Mouse (Mus musculus) testis, adult 2 months (tissue): ENCODE measurements around the gene Mturn. TPM values are rescaled to one million over a fixed set of nuclear protein-coding genes. Genes with fewer than 3 reads are reported as not detected.

Source experiments
- H3K27ac ChIP-seq: fragments of 200-500 bp; 2 replicates; pipeline ENCODE4 v1.5.1; 2012; ENCODE audit warnings: low read depth, low read length; ENCODE audit not compliant: control insufficient read depth, insufficient read depth
- H3K27me3 ChIP-seq: fragments of 200-500 bp; 2 replicates; pipeline ENCODE4 v1.6.1; 2012; ENCODE audit warnings: mild to moderate bottlenecking, low read length, moderate library complexity; ENCODE audit not compliant: control insufficient read depth, insufficient read depth
- H3K36me3 ChIP-seq: fragments of 200-500 bp; 2 replicates; pipeline ENCODE4 v1.6.1; 2012; ENCODE audit warnings: mild to moderate bottlenecking, low read length; ENCODE audit not compliant: control insufficient read depth, insufficient read depth
- H3K4me1 ChIP-seq: fragments of 200-500 bp; 2 replicates; pipeline ENCODE4 v1.6.1; 2012; ENCODE audit warnings: low read length; ENCODE audit not compliant: control insufficient read depth, insufficient read depth
- H3K4me3 ChIP-seq: fragments of 200-500 bp; 2 replicates; pipeline ENCODE4 v1.5.1; 2012; ENCODE audit warnings: low read depth, mild to moderate bottlenecking, low read length, moderate library complexity, mixed read lengths; ENCODE audit not compliant: control insufficient read depth
- CTCF ChIP-seq: fragments of 200-500 bp; IDR thresholded peaks from 2 replicates; pipeline ENCODE4 v1.5.1; 2012; ENCODE audit warnings: low read depth, mild to moderate bottlenecking, inconsistent platforms, low read length, moderate library complexity; ENCODE audit not compliant: control insufficient read depth, insufficient read depth, insufficient replicate concordance
- POLR2A ChIP-seq: fragments of 200-500 bp; IDR thresholded peaks from 2 replicates; pipeline ENCODE4 v1.6.1; 2012; ENCODE audit warnings: low read depth, mild to moderate bottlenecking, inconsistent platforms, low read length, moderate library complexity; ENCODE audit not compliant: control insufficient read depth
- polyA plus RNA-seq: library from polyadenylated mRNA; depleted of rRNA; stranded (reverse); fragments of >200 nt; gene quantifications from 2 replicates; pipeline ENCODE4 v1.2.3, GENCODE M21; 2012

Gene Mturn
- polyA plus RNA-seq, 1 experiment: 5.6 TPM

DNA sequence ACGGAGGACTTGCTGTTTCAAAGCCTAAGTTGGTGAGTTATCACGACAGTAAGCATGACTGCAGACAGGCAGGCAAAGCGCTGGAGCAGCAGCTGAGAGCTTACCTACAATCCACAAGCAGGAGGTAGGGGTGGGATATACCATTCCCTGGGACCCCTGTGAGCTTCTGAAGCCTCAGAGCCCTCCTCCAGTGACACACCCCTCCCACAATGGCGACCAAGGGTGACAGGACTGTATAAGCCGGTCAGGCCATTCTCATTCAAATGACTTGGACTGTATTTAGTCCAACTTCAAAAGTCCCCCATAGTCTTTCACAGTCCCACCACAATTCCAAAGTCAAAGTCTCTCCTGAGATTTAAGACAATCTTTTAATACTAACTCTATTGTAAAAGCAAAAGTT is 8.5 kb upstream of the Mturn start:
- Histone ChIP-seq H3K36me3 (no peaks in the 10 kb centered on the region), H3K27ac (no peak overlapping the region), H3K4me1 (no peaks in the 10 kb centered on the region), H3K4me3 (no peak overlapping the region), H3K27me3 (no peaks in the 10 kb centered on the region)
- TF ChIP-seq CTCF (no peak), POLR2A (no peak)

- Histone ChIP-seq H3K27me3 (no peaks in the 10 kb centered on the region), H3K27ac (no peak overlapping the region), H3K4me3 (no peak overlapping the region), H3K4me1 (peaks cover 18% of the 10 kb centered on the region), H3K36me3 (no peaks in the 10 kb centered on the region)
- TF ChIP-seq CTCF (no peak), POLR2A (no peak)
Observed at GRCm38 (mm10) chr6:54679686-54680085, 1.7 kb upstream of the Mturn start.

- Histone ChIP-seq H3K27ac (peak overlapping the region; percentile 60; the same call in 1 of the 2 replicates), H3K4me1 (peaks cover 18% of the 10 kb centered on the region), H3K27me3 (no peaks in the 10 kb centered on the region), H3K4me3 (peak overlapping the region; percentile 98), H3K36me3 (no peaks in the 10 kb centered on the region)
- no peak; the same call in 1 of the 2 replicates for TF ChIP-seq POLR2A
- no peak for TF ChIP-seq CTCF
Observed at GRCm38 (mm10) chr6:54681746-54682428, 463 bp downstream of the Mturn start.

DNA sequence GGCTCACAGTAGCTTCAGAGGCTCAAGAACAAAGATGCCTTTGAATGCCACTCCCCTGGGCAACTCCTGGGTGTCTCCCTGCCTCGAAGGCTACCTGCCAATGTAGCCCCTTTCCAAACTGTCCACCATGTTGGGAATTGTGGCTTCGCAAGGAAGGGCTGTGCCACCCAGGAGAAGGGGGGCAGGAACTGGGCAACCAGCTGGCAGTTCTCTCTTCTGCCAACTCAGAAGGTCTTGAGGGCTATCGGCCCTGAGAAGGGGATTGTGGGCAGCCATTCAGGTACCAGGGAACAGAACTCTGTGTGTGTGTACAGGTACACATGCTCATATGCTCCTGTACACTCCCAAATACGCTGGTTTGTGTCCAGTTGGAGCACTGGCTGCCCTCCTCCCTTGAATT is 2.7 kb downstream of the Mturn start:
- no peak overlapping the region for H3K27ac ChIP-seq
- H3K4me1 ChIP-seq: peaks cover 18% of the 10 kb centered on the region
- H3K27me3 ChIP-seq: no peaks in the 10 kb centered on the region
- TF ChIP-seq CTCF: no peak
- no peak for TF ChIP-seq POLR2A
- no peak overlapping the region for H3K4me3 ChIP-seq
- H3K36me3 ChIP-seq: no peaks in the 10 kb centered on the region

GRCm38 (mm10) chr6:54685103-54685502 is 3.7 kb downstream of the Mturn start:
- Histone ChIP-seq H3K4me1 (peaks cover 18% of the 10 kb centered on the region), H3K27me3 (no peaks in the 10 kb centered on the region)
- TF ChIP-seq POLR2A: no peak
- no peak for TF ChIP-seq CTCF

DNA sequence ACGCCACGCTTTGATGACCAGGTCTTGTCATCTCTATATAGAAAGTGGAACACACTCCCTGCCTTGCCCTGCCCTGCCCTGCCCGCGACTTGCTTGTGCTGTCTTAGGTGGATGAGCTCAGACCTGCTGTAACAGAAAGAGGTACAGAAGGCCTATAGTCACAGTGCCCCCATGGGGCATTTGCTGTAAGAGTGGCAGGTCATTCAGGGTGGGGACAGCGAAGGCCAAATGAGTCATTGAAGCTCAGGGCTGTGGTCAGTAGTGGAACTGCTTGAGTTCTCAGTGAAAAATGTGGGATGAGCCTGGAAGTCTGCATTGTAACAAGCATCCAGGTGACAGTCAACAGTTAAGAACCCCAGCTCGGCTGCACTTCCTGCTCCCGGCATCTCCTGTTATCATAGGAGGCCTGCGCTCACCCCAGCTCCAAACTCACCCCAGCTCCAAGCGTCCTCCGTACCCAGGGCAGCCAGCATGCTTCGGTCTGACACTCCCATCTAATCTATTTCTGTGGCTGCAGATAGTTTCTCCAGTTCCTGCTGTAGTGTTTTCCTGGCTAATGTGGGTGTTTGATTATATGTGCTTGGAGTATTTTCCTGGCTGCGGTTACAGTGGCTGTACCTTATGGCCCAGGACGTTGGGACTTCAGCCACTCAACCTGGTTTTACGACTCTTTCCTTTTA is 4.4 kb downstream of the Mturn start:
- Histone ChIP-seq H3K4me3 (no peak overlapping the region), H3K27ac (no peak overlapping the region), H3K36me3 (no peaks in the 10 kb centered on the region), H3K4me1 (peaks cover 15% of the 10 kb centered on the region), H3K27me3 (no peaks in the 10 kb centered on the region)
- no peak for TF ChIP-seq POLR2A
- no peak for TF ChIP-seq CTCF

More at GRCm38 (mm10) chr6:54685103-54685502, 3.7 kb downstream of the Mturn start:
- Histone ChIP-seq H3K36me3 (no peaks in the 10 kb centered on the region), H3K4me3 (no peak overlapping the region), H3K27ac (no peak overlapping the region)

GRCm38 (mm10) chr6:54686946-54687737 is 5.7 kb downstream of the Mturn start:
- no peaks in the 10 kb centered on the region for H3K36me3 ChIP-seq
- no peak overlapping the region for H3K27ac ChIP-seq
- no peak overlapping the region for H3K4me3 ChIP-seq
- TF ChIP-seq CTCF (no peak), POLR2A (no peak)
- no peaks in the 10 kb centered on the region for H3K27me3 ChIP-seq
- peaks cover 7% of the 10 kb centered on the region for H3K4me1 ChIP-seq
